Mouse (Mus musculus): ENCODE measurements around the gene Mfn2. TPM values are rescaled to one million over a fixed set of nuclear protein-coding genes. Genes with fewer than 3 reads are reported as not detected.

The Mfn2 gene
- total and polyA plus RNA-seq, 3 experiments: 10.0 to 36.8 (median 17.5) TPM

- no peak overlapping the region for H3K4me2 ChIP-seq (ENCODE audit: insufficient read depth, low read depth, poor library complexity, severe bottlenecking)
- dilution Hi-C loops (cut with MboI; ENCODE audit: extremely low pct_ligation_motif_present, extremely low pct_unique_long_range_greater_than_20kb, low sequenced_read_pairs): no loop called here
- H3K4me3 ChIP-seq (replicated peaks in 1 of 3; ENCODE audit: low read depth in 2 of 3, low read length in 2 of 3, poor library complexity in 1 of 3): no peak overlapping the region
- no peak for TF ChIP-seq CTCF (conservative IDR thresholded peaks at IDR 0.05 in 1 of 2, IDR thresholded peaks at IDR 0.05 in 1 of 2; ENCODE audit: low read depth in 2 of 2, low read length in 2 of 2)
- no peak for TF ChIP-seq USF2 (conservative IDR thresholded peaks at IDR 0.05; ENCODE audit: low read depth, low read length)
- no peak for TF ChIP-seq TCF12 (IDR thresholded peaks at IDR 0.05; ENCODE audit: low read depth, low read length)
- no peak for TF ChIP-seq TBP (conservative IDR thresholded peaks at IDR 0.05; ENCODE audit: low read depth, low read length)
- no peak for TF ChIP-seq MEF2A (IDR thresholded peaks at IDR 0.05; ENCODE audit: borderline replicate concordance, low read depth, low read length)
- no peak for TF ChIP-seq JUN (IDR thresholded peaks at IDR 0.05; ENCODE audit: insufficient read depth, low read depth, low read length)
- no peak for TF ChIP-seq EP300 (IDR thresholded peaks at IDR 0.05; ENCODE audit: low read length)
- TF ChIP-seq HCFC1 (IDR thresholded peaks at IDR 0.05; ENCODE audit: low read depth, low read length): no peak
- no peak for TF ChIP-seq ZKSCAN1 (IDR thresholded peaks at IDR 0.05; ENCODE audit: borderline replicate concordance, low read depth, low read length)
- TF ChIP-seq USF1 (IDR thresholded peaks at IDR 0.05; ENCODE audit: low read depth, low read length): no peak
- no peak for TF ChIP-seq MAX (IDR thresholded peaks at IDR 0.05; ENCODE audit: low read length)
- no peak for TF ChIP-seq POLR2AphosphoS2 (IDR thresholded peaks at IDR 0.05; ENCODE audit: low read depth, low read length)
- H3K4me1 ChIP-seq (ENCODE audit: control insufficient read depth in 1 of 2, insufficient read depth in 2 of 2): no peaks in the 10 kb centered on the region
- H3K79me2 ChIP-seq (replicated peaks; ENCODE audit: control insufficient read depth, extremely low read depth, insufficient read depth, poor library complexity, severe bottlenecking): no peaks in the 10 kb centered on the region
- in situ Hi-C loops (cut with MboI; ENCODE audit: low pct_ligation_motif_present, low pct_unique_long_range_greater_than_20kb, low sequenced_read_pairs): no loop called here
- DNase-seq (ENCODE audit: extremely low read depth): no peak
- H3K9me3 ChIP-seq (replicated peaks; ENCODE audit: low read length): no peaks in the 10 kb centered on the region
- no peaks in the 10 kb centered on the region for H3K27me3 ChIP-seq (replicated peaks)
- no peak overlapping the region for H3K27ac ChIP-seq (ENCODE audit: insufficient read depth, low read depth)
- H3K36me3 ChIP-seq (replicated peaks in 1 of 2; ENCODE audit: control insufficient read depth in 1 of 2, insufficient read depth in 1 of 2, low read length in 1 of 2): peaks cover 63 to 88% of the 10 kb centered on the region in 2 experiments
- H3K9ac ChIP-seq (ENCODE audit: insufficient read depth, low read depth): no peak overlapping the region
Observed at GRCm38 (mm10) chr4:147890341-147890740, 14.2 kb downstream of the Mfn2 start.

GRCm38 (mm10) chr4:147888237-147888636 is 16.3 kb downstream of the Mfn2 start:
- no peak overlapping the region for H3K4me2 ChIP-seq (ENCODE audit: insufficient read depth, low read depth, poor library complexity, severe bottlenecking)
- no peak overlapping the region for H3K27ac ChIP-seq (ENCODE audit: insufficient read depth, low read depth)
- TF ChIP-seq SMC3 (IDR thresholded peaks at IDR 0.05; ENCODE audit: low read depth, low read length): no peak
- no peak for TF ChIP-seq RAD21 (IDR thresholded peaks at IDR 0.05; ENCODE audit: low read depth, low read length)
- no peak for TF ChIP-seq SIN3A (IDR thresholded peaks at IDR 0.05; ENCODE audit: low read length)
- TF ChIP-seq E2F4 (IDR thresholded peaks at IDR 0.05; ENCODE audit: insufficient replicate concordance, low read depth, low read length): no peak
- no peak for TF ChIP-seq ELF1 (IDR thresholded peaks at IDR 0.05; ENCODE audit: low read depth, low read length)
- TF ChIP-seq RCOR1 (conservative IDR thresholded peaks at IDR 0.05; ENCODE audit: low read depth, low read length): no peak
- no peak for TF ChIP-seq ZKSCAN1 (IDR thresholded peaks at IDR 0.05; ENCODE audit: borderline replicate concordance, low read depth, low read length)
- TF ChIP-seq POLR2AphosphoS2 (IDR thresholded peaks at IDR 0.05; ENCODE audit: low read depth, low read length): no peak
- TF ChIP-seq UBTF (IDR thresholded peaks at IDR 0.05; ENCODE audit: low read depth, low read length): no peak
- TF ChIP-seq CHD1 (IDR thresholded peaks at IDR 0.05; ENCODE audit: low read depth, low read length): no peak
- no peak for TF ChIP-seq HCFC1 (IDR thresholded peaks at IDR 0.05; ENCODE audit: low read depth, low read length)
- TF ChIP-seq JUN (IDR thresholded peaks at IDR 0.05; ENCODE audit: insufficient read depth, low read depth, low read length): no peak
- no peak for TF ChIP-seq NRF1 (IDR thresholded peaks at IDR 0.05; ENCODE audit: low read depth, low read length)
- no peak for TF ChIP-seq MXI1 (IDR thresholded peaks at IDR 0.05; ENCODE audit: low read depth, low read length)
- no peak for TF ChIP-seq CHD2 (IDR thresholded peaks at IDR 0.05; ENCODE audit: low read length)
- no peak for TF ChIP-seq USF2 (conservative IDR thresholded peaks at IDR 0.05; ENCODE audit: low read depth, low read length)
- TF ChIP-seq NELFE (IDR thresholded peaks at IDR 0.05; ENCODE audit: low read depth, low read length): no peak
- H3K79me2 ChIP-seq (replicated peaks; ENCODE audit: control insufficient read depth, extremely low read depth, insufficient read depth, poor library complexity, severe bottlenecking): no peaks in the 10 kb centered on the region
- no peaks in the 10 kb centered on the region for H3K27me3 ChIP-seq (replicated peaks)
- DNase-seq (ENCODE audit: extremely low read depth): no peak
- no peak overlapping the region for H3K4me3 ChIP-seq (replicated peaks in 1 of 3; ENCODE audit: low read depth in 2 of 3, low read length in 2 of 3, poor library complexity in 1 of 3)
- in situ Hi-C loops (cut with MboI; ENCODE audit: low pct_ligation_motif_present, low pct_unique_long_range_greater_than_20kb, low sequenced_read_pairs): no loop called here
- H3K9ac ChIP-seq (ENCODE audit: insufficient read depth, low read depth): no peak overlapping the region
- H3K4me1 ChIP-seq (ENCODE audit: control insufficient read depth in 1 of 2, insufficient read depth in 2 of 2): no peaks in the 10 kb centered on the region
- dilution Hi-C loops (cut with MboI; ENCODE audit: extremely low pct_ligation_motif_present, extremely low pct_unique_long_range_greater_than_20kb, low sequenced_read_pairs): no loop called here
- H3K9me3 ChIP-seq (replicated peaks; ENCODE audit: low read length): no peaks in the 10 kb centered on the region
- peaks cover 73 to 93% of the 10 kb centered on the region in 2 experiments for H3K36me3 ChIP-seq (replicated peaks in 1 of 2; ENCODE audit: control insufficient read depth in 1 of 2, insufficient read depth in 1 of 2, low read length in 1 of 2)

Data from CH12.LX (cell line).